Mouse (Mus musculus) bone marrow, adult 2 months (tissue): ENCODE data around the gene Pcbp1. TPM values are rescaled to one million over a fixed set of nuclear protein-coding genes. Genes with fewer than 3 reads are reported as not detected.

ENCODE experiments used
- H3K27ac ChIP-seq: fragments of 200-500 bp; 2 replicates; pipeline ENCODE4 v1.5.1; 2012; ENCODE audit warnings: low read depth, mild to moderate bottlenecking, control low read depth, inconsistent platforms, low read length; ENCODE audit not compliant: control insufficient read depth, poor library complexity, insufficient read depth
- H3K4me1 ChIP-seq: fragments of 200-500 bp; 2 replicates; pipeline ENCODE4 v1.6.1; 2011; ENCODE audit warnings: low read length; ENCODE audit not compliant: control insufficient read depth, insufficient read depth
- H3K4me3 ChIP-seq: fragments of 200-500 bp; replicated peaks from 2 replicates; pipeline ENCODE3; 2011; ENCODE audit warnings: mild to moderate bottlenecking, low read depth, low read length, control low read depth; ENCODE audit not compliant: control insufficient read depth
- CTCF ChIP-seq: fragments of 200-500 bp; IDR thresholded peaks from 2 replicates; pipeline ENCODE4 v1.5.1; 2011; ENCODE audit warnings: low read length, control low read depth; ENCODE audit not compliant: control insufficient read depth, insufficient read depth
- POLR2A ChIP-seq: fragments of 200-500 bp; IDR thresholded peaks from 2 replicates; pipeline ENCODE4 v1.6.1; 2011; ENCODE audit warnings: low read depth, mild to moderate bottlenecking, control low read depth, low read length, borderline replicate concordance; ENCODE audit not compliant: control insufficient read depth
- WGBS: fragments of 180-500 bp; shearing (Covaris S2); methylation state at CpG from one replicate; pipeline ENCODE4 v1.1.7; 2018; 5-methylcytosine and 5-hydroxymethylcytosine counted together
- polyA plus RNA-seq: library from polyadenylated mRNA; stranded (reverse); fragments of >200 nt; gene quantifications from 2 replicates; pipeline ENCODE4 v1.2.4, GENCODE M21; 2011; ENCODE audit warnings: low replicate concordance; ENCODE audit not compliant: missing spikeins, insufficient read depth, insufficient read length

The Pcbp1 gene
- polyA plus RNA-seq, 1 experiment: 86.3 TPM

DNA sequence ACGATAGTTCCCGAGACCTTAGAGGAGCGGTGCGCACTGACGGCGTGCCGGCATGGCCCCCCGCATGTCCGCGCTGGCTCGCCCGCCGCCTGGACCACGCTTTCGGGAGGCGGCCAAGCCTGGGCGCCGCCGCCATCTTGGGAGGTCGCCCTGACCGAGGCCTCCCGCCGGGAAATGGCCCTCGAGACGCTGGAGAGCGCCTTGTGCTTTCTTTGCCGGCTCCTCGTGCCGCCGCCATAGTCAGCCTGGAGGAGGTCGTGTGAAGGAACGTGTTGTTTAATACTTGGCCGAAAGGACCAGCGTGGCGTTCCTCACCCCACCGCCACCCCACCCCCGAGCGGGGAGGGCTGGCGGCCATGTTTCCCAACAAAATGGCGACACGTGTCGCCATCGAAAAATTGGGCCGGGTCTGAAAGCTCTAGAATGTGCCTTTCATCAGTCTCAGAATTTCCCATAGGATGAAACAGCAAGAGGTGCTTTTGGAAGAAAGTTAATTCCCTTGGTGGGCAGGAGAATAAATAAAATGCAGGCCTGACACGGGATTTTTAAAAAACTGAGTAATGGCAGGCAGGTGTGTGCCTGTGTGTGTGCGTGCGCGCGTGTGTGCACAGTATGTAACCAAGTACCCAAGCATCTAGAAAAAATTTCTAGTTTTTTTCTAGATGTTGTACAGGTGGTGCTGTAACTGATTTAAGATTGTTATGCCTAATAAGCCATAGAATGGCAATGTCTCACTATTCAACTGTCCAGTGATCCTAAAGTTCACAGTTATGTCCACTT lies 1.0 kb upstream of the Pcbp1 start:
- TF ChIP-seq POLR2A: peak; percentile 91
- TF ChIP-seq CTCF: peak; percentile 17; the same call in 1 of the 2 replicates
- H3K27ac ChIP-seq: peak overlapping the region; percentile 99
- H3K4me1 ChIP-seq: peaks cover 1% of the 10 kb centered on the region; the same call in 1 of the 2 replicates
- peak overlapping the region; percentile 98 for H3K4me3 ChIP-seq
- WGBS: 3% methylated on average over 49 of the region's 49 CpGs

GRCm38 (mm10) chr6:86525646-86526031 lies 482 bp downstream of the Pcbp1 start:
- WGBS: 1% methylated on average over 36 of the region's 36 CpGs

DNA sequence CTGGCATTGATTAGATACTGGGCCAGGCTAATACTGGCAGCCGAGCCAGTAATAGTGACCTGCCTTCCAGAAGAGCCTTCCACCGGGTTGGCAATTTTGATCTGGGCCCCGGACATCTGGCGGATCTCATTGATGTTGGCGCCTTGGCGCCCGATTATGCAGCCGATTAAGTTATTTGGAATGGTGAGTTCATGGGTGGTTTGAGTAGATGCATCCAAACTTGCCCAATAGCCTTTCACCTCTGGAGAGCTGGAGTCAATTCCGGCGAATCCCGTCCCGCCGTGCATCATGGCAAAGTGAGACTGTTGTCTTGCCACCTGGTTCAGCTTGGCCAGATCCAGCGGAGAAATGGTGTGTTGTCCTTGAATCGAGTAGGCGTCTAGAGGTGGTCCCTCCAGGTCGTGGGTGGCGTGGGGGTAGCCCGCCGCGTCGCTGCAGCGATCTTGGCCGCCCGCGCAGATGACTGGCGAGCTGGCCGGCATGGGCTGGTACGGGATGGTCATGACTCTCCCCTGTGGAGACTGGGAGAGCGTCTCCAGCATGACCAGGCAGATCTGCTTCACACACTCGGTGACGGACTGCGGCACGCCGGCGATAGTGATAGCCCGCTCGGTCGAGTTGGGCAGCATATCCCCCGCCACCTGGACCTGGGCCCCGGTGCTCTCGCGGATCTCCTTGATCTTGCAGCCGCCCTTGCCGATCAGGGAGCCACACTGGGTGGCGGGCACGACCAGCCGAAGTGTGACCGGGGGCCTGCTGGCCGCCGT lies 1.1 kb downstream of the Pcbp1 start:
- under 1% methylated on average over 51 of the region's 51 CpGs for WGBS
- Histone ChIP-seq H3K4me1 (peaks cover 1% of the 10 kb centered on the region; the same call in 1 of the 2 replicates), H3K4me3 (peak overlapping the region; percentile 99), H3K27ac (peak overlapping the region; percentile 99)
- TF ChIP-seq POLR2A (peak; percentile 34; the same call in 1 of the 2 replicates), CTCF (no peak)

More at GRCm38 (mm10) chr6:86525646-86526031, 482 bp downstream of the Pcbp1 start:
- Histone ChIP-seq H3K4me1 (peaks cover 1% of the 10 kb centered on the region; the same call in 1 of the 2 replicates), H3K4me3 (peak overlapping the region; percentile 99), H3K27ac (peak overlapping the region; percentile 99)
- TF ChIP-seq POLR2A (no peak), CTCF (no peak)

DNA sequence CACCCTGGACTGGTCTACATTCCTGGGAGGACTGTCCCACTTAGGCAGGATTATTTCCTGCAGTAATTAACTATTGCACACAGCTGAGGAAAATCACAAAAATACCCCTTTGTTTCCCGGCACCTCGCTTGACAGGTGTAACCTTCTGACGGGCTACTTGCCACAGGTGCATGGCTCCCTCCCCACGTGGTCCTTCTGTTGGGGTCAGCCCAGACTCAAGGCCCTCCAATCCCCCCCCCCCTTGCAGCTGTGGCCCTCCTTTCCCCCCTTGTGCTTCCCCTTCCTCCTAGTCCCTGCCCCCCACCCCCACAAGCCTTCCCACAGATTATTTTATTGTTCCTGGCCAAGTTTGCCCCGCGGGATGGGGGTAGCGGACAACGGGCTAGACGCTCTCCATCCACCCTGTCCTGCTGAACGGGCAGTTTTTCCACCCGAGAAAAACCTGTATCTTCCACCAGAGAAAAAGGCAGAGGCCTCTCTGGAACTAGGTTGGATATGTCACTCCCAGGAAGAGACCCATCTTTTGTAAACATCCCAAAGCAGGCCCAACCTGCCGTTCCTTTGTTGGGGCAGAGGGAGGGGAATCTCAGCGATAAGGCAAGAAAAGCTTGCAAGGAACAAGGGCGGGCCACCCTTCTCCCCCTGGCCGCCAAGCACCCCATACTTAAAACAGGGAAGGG lies 2.2 kb downstream of the Pcbp1 start:
- TF ChIP-seq CTCF (no peak), POLR2A (no peak)
- peak overlapping the region; percentile 6; the same call in 1 of the 2 replicates for H3K27ac ChIP-seq
- H3K4me3 ChIP-seq: peak overlapping the region; percentile 69
- WGBS: 2% methylated on average over 15 of the region's 15 CpGs
- H3K4me1 ChIP-seq: peaks cover 1% of the 10 kb centered on the region; the same call in 1 of the 2 replicates

- peaks cover 1% of the 10 kb centered on the region; the same call in 1 of the 2 replicates for H3K4me1 ChIP-seq
- peak overlapping the region; percentile 52 for H3K4me3 ChIP-seq
Measured at GRCm38 (mm10) chr6:86523242-86523754, 2.8 kb downstream of the Pcbp1 start.

DNA sequence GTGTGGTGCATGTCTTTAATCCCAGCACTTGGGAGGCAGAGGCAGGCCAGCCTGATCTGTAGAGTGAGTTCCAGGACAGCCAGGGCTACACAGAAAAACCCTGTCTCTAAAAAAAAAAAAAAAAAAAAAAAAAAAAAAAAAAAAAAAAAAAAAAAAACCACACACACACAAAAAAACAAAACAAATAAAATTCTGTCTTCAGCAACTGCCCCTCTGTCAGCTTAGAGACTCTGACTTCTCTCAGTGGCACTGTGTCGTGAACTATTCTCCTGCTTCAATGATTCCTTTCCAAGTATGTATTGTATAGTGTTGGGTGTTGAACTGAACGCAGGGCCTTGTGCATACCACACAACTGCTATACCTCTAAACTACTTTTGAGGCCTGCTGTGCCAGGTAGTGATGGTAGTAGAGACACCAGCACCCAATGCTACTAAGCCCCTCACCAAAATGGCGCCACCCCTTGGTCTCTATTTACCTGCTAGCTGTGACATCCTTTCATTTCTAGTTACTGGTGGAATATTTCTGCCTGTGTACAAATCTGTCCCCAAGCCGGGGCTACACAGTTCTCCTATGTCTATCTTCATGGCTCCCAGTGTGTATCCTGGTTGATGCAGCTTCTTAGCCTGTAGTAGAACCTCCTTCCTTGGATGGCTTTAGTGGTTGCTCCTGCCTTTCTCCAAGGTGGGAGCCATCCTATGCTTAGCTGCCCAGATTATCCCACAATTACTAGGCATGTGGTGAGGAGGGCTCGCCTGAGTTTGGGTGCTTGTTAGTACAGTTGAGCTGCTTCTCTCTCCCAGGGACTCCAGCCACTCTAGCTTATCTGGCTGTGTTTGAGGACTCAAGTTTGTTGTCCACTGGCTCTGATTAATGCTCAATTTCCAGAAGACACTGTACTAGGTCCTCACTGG lies 3.9 kb downstream of the Pcbp1 start:
- H3K4me1 ChIP-seq: peaks cover 1% of the 10 kb centered on the region; the same call in 1 of the 2 replicates
- no peak overlapping the region for H3K27ac ChIP-seq
- TF ChIP-seq POLR2A (no peak), CTCF (no peak)
- no peak overlapping the region for H3K4me3 ChIP-seq
- WGBS: 74% methylated on average over 5 of the region's 5 CpGs

More at GRCm38 (mm10) chr6:86523242-86523754, 2.8 kb downstream of the Pcbp1 start:
- TF ChIP-seq CTCF: no peak
- TF ChIP-seq POLR2A: no peak
- 22% methylated on average over 3 of the region's 3 CpGs for WGBS
- H3K27ac ChIP-seq: no peak overlapping the region
